Mouse (Mus musculus) embryonic facial prominence, embryonic 15.5 days (tissue): ENCODE results near the gene Gm20517. TPM values are rescaled to one million over a fixed set of nuclear protein-coding genes. Genes with fewer than 3 reads are reported as not detected.

Source experiments
- ATAC-seq: fragments of 200-750 bp; cut with Nextera tagmentation; 2 replicates; pipeline ENCODE4 v1.8.0; 2017; ENCODE audit warnings: low read depth, moderate TSS enrichment; ENCODE audit not compliant: insufficient number of reproducible peaks, low FRiP score, low TSS enrichment
- H3K27ac ChIP-seq: fragments of 300-500 bp; sonication (generic); replicated peaks from 2 replicates; pipeline ENCODE4 v1.5.1; 2015; ENCODE audit warnings: mild to moderate bottlenecking, inconsistent platforms
- H3K27me3 ChIP-seq: fragments of 300-500 bp; sonication (generic); 2 replicates; pipeline ENCODE4 v1.6.1; 2015; ENCODE audit warnings: inconsistent platforms
- H3K36me3 ChIP-seq: fragments of 300-500 bp; sonication (generic); 2 replicates; pipeline ENCODE4 v1.6.1; 2015; ENCODE audit warnings: mild to moderate bottlenecking, inconsistent platforms
- H3K4me1 ChIP-seq: fragments of 300-500 bp; sonication (generic); 2 replicates; pipeline ENCODE4 v1.6.1; 2015; ENCODE audit warnings: inconsistent platforms
- H3K4me2 ChIP-seq: fragments of 300-500 bp; sonication (generic); replicated peaks from 2 replicates; pipeline ENCODE4 v1.6.1; 2015; ENCODE audit warnings: mild to moderate bottlenecking, inconsistent platforms
- H3K4me3 ChIP-seq: fragments of 300-500 bp; sonication (generic); replicated peaks from 2 replicates; pipeline ENCODE4 v1.5.1; 2015; ENCODE audit warnings: mild to moderate bottlenecking, inconsistent platforms
- H3K9ac ChIP-seq: fragments of 300-500 bp; sonication (generic); 2 replicates; pipeline ENCODE4 v1.6.1; 2015; ENCODE audit warnings: inconsistent platforms
- H3K9me3 ChIP-seq: fragments of 300-500 bp; sonication (generic); replicated peaks from 2 replicates; pipeline ENCODE4 v1.6.1; 2016; ENCODE audit warnings: inconsistent platforms
- WGBS: fragments of 180-500 bp; shearing (Covaris S2); methylation state at CpG from one replicate; pipeline ENCODE4 v1.1.7; 2015; 5-methylcytosine and 5-hydroxymethylcytosine counted together
- polyA plus RNA-seq: library from polyadenylated mRNA; unstranded; fragments of >200 nt; fragmentation: Nextera tagmentation; extraction: Ambion mirVana; gene quantifications from 2 replicates; pipeline ENCODE4 v1.2.1, GENCODE M21; 2015

Gene Gm20517
- polyA plus RNA-seq, 1 experiment from 2014 or later = 1.6 TPM

DNA sequence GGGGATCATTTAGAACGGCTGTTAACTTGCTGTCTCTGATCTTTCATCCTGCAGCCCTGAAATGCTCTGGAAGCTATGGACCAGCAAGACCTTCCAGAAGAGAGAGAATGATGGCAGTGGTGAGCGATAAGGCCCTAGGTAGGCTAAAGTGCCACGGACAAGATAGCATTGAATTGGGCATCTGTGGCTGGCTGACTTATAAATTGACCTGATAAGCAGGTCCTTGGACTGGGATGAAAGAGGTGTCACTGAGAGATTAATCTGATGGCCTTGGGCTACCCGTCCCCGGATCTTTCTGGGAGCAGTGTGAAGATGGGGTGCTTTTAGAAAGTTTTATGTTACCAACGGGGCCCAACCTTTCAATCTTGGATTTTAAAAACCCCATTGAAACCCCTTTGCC, 32.7 kb upstream of the Gm20517 start:
- Histone ChIP-seq H3K36me3 (no peaks in the 10 kb centered on the region), H3K27me3 (no peaks in the 10 kb centered on the region), H3K4me2 (no peak overlapping the region), H3K27ac (no peak overlapping the region), H3K4me1 (peaks cover 2% of the 10 kb centered on the region; the same call in 1 of the 2 replicates), H3K9me3 (no peaks in the 10 kb centered on the region), H3K4me3 (no peak overlapping the region), H3K9ac (no peak overlapping the region)
- no peak for ATAC-seq
- WGBS = 75% methylated on average over 6 of the region's 6 CpGs

DNA sequence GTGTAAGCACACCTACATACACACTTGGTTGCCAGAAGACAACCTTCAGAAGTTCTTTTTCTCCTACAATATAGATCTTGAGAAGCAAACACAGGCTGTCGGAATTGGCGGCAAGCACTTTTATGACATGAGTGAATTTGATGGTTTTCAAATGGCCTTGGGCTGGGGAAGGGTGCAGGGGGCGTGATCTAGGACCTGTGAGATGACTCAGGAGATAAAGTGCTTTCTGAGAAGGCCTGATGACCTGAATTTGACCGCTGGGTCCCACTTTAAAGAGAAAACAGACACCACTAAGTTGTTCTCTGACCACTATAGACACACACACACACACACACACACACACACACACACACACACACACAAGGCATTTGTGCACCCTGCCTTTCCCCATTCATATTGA, 30.4 kb upstream of the Gm20517 start:
- Histone ChIP-seq H3K27me3 (no peaks in the 10 kb centered on the region), H3K9me3 (no peaks in the 10 kb centered on the region), H3K4me3 (no peak overlapping the region), H3K27ac (no peak overlapping the region), H3K4me2 (no peak overlapping the region), H3K36me3 (no peaks in the 10 kb centered on the region), H3K4me1 (no peaks in the 10 kb centered on the region), H3K9ac (no peak overlapping the region)
- no peak for ATAC-seq
- 87% methylated on average over 4 of the region's 4 CpGs for WGBS

DNA sequence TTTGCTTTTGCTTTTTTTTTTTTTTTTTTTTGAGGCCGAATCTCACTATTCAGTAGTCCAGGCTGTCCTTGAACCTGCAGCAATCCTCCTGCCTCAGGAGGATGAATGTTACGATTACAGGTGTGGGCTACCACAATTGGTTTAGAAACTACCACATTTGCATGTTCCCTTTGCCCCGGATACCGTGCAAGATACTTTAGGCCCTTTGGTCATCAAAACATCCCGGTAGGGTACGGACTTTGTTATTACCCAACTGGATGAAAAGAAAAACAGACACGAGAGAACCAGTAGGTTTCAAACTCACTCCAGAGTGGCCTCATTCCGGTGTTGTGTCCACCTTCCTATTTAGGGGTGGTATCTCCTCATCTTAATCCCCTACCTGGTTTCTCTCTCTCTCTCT, 22.9 kb upstream of the Gm20517 start:
- Histone ChIP-seq H3K27ac (no peak overlapping the region), H3K9ac (no peak overlapping the region), H3K36me3 (no peaks in the 10 kb centered on the region), H3K4me2 (no peak overlapping the region), H3K4me1 (peaks cover 7% of the 10 kb centered on the region), H3K4me3 (no peak overlapping the region), H3K9me3 (no peaks in the 10 kb centered on the region), H3K27me3 (no peaks in the 10 kb centered on the region)
- 79% methylated on average over 8 of the region's 8 CpGs for WGBS
- ATAC-seq = no peak

DNA sequence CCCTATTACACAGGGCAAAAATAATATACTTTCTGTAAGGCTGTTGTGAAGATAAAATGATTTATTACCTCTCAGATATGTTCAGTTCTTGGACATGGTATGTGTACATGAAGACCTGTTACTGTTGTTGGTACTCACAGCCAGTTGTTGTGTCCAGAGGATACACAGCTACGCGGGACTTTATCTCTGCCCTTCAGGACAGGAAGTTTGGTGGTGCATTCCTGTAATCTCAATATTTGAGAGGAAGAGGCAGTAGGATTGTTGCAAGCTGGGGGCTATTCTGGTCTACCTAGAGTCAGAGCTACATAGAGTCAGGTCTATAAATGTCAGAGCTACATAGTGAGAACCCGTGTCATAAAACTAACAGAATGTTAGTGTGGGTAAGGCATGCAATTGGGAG, 20.3 kb upstream of the Gm20517 start:
- H3K4me2 ChIP-seq = no peak overlapping the region
- no peak for ATAC-seq

DNA sequence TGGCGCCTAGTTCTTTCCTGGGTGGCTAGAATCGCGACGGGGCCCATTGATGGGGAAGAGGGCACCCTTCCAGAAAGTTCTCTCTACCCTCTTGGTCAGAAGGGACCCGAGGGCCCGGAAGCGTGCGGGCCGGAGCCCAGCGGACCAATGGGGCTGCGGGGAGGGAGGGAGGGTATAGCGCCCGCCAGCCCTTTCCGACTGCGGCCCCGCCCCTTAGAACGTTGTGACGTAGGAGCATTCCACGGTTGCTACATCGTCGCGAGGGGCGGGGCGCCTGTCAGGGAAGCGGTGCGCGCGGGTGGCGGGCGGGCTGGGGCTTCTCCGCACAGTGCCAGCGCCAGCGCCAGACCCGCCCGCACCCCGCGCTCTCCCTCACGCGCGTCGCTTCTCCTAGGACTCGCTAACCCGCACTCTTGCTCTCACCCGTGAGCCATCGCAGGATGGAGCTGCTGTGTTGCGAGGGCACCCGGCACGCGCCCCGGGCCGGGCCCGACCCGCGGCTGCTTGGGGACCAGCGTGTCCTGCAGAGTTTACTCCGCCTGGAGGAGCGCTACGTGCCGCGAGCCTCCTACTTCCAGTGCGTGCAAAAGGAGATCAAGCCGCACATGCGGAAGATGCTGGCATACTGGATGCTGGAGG, 18.1 kb upstream of the Gm20517 start:
- peaks cover 13% of the 10 kb centered on the region for H3K36me3 ChIP-seq
- peak overlapping the region; percentile 99 for H3K27ac ChIP-seq
- H3K9ac ChIP-seq = peak overlapping the region; percentile 85
- peak overlapping the region; percentile 79 for H3K4me2 ChIP-seq
- no peaks in the 10 kb centered on the region for H3K9me3 ChIP-seq
- under 1% methylated on average over 63 of the region's 63 CpGs for WGBS
- peak; percentile 83 for ATAC-seq
- H3K4me3 ChIP-seq = peak overlapping the region; percentile 88
- H3K4me1 ChIP-seq = peaks cover 32% of the 10 kb centered on the region
- H3K27me3 ChIP-seq = no peaks in the 10 kb centered on the region

More for the DNA sequence above, 20.3 kb upstream of the Gm20517 start:
- Histone ChIP-seq H3K4me3 (no peak overlapping the region), H3K9me3 (no peaks in the 10 kb centered on the region), H3K9ac (no peak overlapping the region), H3K4me1 (peaks cover 10% of the 10 kb centered on the region), H3K36me3 (no peaks in the 10 kb centered on the region), H3K27ac (no peak overlapping the region), H3K27me3 (no peaks in the 10 kb centered on the region)
- 81% methylated on average over 3 of the region's 3 CpGs for WGBS

DNA sequence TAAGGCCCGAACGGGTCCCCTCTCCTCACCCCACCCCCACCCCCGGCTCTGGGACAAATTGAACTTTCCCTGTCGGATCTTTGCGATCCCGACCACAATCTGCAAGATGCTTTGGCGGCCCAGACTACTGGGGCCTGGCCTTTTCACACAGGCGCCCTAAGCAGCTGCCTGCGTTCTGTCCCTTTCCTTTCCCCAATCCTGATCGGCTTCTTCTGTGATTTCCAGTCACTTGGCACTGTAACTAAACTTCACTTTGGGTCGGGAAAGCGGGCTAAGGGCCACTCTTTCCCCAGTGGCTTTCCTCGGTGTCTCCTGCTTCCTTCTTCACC, 17.6 kb upstream of the Gm20517 start:
- Histone ChIP-seq H3K27ac (peak overlapping the region; percentile 99), H3K9ac (peak overlapping the region; percentile 85), H3K9me3 (no peaks in the 10 kb centered on the region), H3K4me2 (peak overlapping the region; percentile 79), H3K4me3 (peak overlapping the region; percentile 88), H3K4me1 (peaks cover 35% of the 10 kb centered on the region), H3K27me3 (no peaks in the 10 kb centered on the region), H3K36me3 (peaks cover 18% of the 10 kb centered on the region)
- no peak for ATAC-seq
- 1% methylated on average over 13 of the region's 13 CpGs for WGBS

DNA sequence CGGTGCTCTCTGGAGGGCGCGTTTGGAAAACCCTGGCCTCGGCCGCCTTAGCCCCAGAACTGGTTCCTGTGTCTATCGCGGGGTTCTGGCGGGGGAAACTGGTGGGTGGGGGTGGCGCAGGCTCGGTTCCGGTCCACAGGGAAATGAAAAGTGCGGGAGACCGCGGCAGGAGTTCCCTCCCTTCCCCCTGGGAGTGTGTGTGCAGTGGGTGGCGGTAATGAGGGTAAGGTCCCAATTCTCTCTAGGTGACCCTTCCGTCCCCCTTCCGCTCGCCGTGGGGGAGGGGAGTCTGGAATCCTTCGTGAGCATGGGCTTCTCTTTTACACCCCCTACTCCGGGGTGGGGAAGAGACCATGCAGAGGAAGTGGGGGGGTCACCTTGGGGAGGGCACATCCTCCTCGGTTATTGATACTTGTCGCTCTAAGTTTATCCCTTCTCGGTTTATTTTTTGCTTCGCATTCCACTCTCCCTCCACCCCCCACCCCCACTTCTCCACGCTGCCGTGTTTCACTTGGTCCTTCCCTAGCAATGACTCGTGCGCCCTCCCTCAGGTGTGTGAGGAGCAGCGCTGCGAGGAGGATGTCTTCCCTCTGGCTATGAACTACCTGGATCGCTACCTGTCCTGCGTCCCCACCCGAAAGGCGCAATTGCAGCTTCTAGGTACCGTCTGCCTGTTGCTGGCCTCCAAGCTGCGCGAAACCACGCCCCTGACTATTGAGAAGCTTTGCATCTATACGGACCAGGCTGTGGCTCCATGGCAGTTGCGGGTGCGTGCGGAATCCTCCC, 17.0 kb upstream of the Gm20517 start:
- ATAC-seq = no peak
- under 1% methylated on average over 43 of the region's 43 CpGs for WGBS
- Histone ChIP-seq H3K9me3 (no peaks in the 10 kb centered on the region), H3K27ac (peak overlapping the region; percentile 99), H3K9ac (peak overlapping the region; percentile 85), H3K4me2 (peak overlapping the region; percentile 79), H3K4me3 (peak overlapping the region; percentile 88), H3K36me3 (peaks cover 24% of the 10 kb centered on the region), H3K27me3 (no peaks in the 10 kb centered on the region), H3K4me1 (peaks cover 36% of the 10 kb centered on the region)

DNA sequence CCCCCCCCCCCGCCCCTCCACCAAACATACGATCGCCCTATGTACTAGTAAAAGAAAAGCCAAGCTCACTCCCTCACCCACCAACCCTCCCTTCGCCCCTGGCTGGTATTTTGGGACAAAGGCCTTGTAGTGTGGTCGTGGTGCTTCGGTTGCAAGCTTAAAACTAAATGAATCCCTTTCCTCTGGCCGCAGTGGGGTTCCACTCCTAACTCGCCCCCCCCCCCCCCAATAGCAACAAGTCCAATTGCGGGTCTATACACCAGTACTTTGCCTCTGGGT, 16.5 kb upstream of the Gm20517 start:
- H3K9me3 ChIP-seq = no peaks in the 10 kb centered on the region
- peaks cover 41% of the 10 kb centered on the region for H3K4me1 ChIP-seq
- peak overlapping the region; percentile 79 for H3K4me2 ChIP-seq
- peak overlapping the region; percentile 99 for H3K27ac ChIP-seq
- under 1% methylated on average over 8 of the region's 9 CpGs for WGBS
- no peaks in the 10 kb centered on the region for H3K27me3 ChIP-seq
- H3K9ac ChIP-seq = peak overlapping the region; percentile 85
- H3K36me3 ChIP-seq = peaks cover 29% of the 10 kb centered on the region
- H3K4me3 ChIP-seq = peak overlapping the region; percentile 88
- no peak for ATAC-seq

DNA sequence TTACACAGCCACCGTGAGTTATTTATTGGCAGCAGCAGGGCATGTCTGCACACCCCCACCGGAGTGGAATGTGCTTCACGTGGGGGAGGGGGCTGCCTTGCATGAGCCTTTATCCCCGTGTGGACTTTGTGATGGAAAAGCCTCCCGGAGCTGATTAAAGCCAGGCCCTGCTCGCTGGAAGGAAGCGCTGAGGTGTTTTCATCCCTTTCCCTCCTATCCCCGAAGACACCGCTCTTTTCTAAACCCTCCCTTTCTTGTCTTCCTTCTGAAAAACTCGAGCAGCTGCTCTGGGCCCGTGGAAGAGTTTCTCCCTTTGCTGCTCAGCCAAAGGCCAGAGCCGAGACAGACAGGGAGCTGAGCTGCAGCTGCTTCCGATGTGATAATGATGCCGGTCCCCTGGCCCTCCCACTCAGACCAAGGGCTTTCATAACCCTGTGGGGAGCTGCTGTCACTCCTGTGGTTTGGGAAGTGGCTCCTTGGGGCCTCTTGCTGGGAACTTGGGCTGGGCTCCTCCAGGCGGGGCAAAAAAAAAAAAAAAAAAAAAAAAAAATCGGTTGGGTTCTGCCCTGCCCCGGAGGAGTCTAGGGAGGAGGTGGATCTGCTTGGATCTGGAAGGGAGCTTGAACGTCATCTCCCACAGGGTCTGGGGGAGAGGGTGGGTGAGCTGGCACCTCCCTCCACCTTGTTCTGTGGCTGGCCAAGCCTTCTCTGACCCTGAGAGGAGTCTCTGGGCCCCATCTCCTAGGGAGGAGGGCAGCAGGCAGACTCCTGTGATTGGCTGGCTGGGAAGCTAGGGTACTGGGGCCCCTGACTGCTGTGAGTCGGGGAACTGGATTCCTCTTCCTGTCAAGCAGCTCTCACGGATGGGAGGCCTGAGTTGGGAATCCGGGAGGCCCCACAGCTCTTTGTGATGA, 15.9 kb upstream of the Gm20517 start:
- peak overlapping the region; percentile 85 for H3K9ac ChIP-seq
- H3K9me3 ChIP-seq = no peaks in the 10 kb centered on the region
- H3K4me1 ChIP-seq = peaks cover 41% of the 10 kb centered on the region
- ATAC-seq = peak; percentile 85
- H3K27ac ChIP-seq = peak overlapping the region; percentile 99
- peak overlapping the region; percentile 88 for H3K4me3 ChIP-seq
- under 1% methylated on average over 21 of the region's 21 CpGs for WGBS
- H3K4me2 ChIP-seq = peak overlapping the region; percentile 79
- no peaks in the 10 kb centered on the region for H3K27me3 ChIP-seq
- H3K36me3 ChIP-seq = peaks cover 33% of the 10 kb centered on the region

DNA sequence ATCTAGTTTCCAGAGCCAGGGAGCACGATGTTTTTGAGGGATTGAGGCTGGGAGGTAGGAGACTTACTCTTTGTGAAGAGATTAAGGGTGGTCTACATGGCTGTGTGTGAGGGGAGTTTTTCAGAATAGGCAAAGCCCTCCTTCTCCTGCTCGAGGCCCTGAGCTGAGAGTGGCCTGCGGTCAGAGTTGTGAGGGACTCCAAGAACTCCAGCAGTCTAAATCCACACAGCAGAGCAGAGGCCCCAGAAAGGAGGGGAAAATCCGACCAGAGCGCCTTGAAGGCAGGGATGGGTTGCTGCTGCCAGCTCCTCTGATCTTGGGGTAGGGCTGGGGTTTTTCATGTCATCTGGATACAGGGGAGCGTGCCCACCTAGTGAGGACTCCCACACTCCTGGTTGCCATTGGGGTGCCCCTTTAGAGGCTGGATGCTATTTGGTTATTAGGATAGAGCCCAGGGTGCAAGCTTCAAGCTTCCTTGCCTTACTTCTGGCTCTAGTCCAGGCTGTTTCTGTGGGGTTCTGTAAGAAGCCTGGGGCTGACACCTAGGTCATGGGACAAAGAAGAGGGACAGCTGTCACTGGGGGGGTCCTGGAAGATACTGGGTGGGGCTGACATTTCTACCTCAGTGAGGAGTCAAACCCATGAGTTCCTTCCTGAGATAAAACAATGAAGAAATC, 15.1 kb upstream of the Gm20517 start:
- peaks cover 39% of the 10 kb centered on the region for H3K36me3 ChIP-seq
- H3K4me2 ChIP-seq = peak overlapping the region; percentile 79
- H3K9me3 ChIP-seq = no peaks in the 10 kb centered on the region
- peak overlapping the region; percentile 99 for H3K27ac ChIP-seq
- 7% methylated on average over 6 of the region's 6 CpGs for WGBS
- peaks cover 41% of the 10 kb centered on the region for H3K4me1 ChIP-seq
- ATAC-seq = no peak
- peak overlapping the region; percentile 54 for H3K9ac ChIP-seq
- no peaks in the 10 kb centered on the region for H3K27me3 ChIP-seq
- peak overlapping the region; percentile 88 for H3K4me3 ChIP-seq

DNA sequence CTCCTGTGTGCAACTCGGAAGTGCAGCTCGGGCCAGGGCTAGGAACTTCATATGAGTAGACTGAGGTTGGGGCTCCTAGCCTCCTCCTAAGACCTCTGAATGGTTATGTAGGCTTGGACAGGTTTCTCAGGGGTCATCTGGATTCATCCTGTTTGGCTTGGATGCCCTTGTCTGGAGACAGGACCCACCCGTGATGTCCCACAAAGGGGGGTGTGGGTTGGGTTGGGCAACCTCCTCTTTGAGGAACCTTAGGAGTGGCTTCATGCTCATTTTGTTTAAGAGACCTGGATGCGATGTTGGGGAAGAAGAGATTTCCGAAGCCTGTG, 14.6 kb upstream of the Gm20517 start:
- Histone ChIP-seq H3K36me3 (peaks cover 44% of the 10 kb centered on the region), H3K9ac (peak overlapping the region; percentile 54; the same call in 1 of the 2 replicates), H3K4me2 (peak overlapping the region; percentile 79), H3K27ac (peak overlapping the region; percentile 99), H3K27me3 (no peaks in the 10 kb centered on the region), H3K9me3 (no peaks in the 10 kb centered on the region), H3K4me1 (peaks cover 41% of the 10 kb centered on the region), H3K4me3 (peak overlapping the region; percentile 88)
- WGBS = 49% methylated on average over 5 of the region's 5 CpGs
- ATAC-seq = no peak
